Mouse (Mus musculus) macrophage (primary cell): ENCODE results near the gene Gm42669. TPM values are rescaled to one million over a fixed set of nuclear protein-coding genes. Genes with fewer than 3 reads are reported as not detected.

Source experiments
- H3K27ac ChIP-seq: fragments of 350-480 bp; formaldehyde crosslinking; 2 replicates; pipeline ENCODE4 v1.9.0; 2021
- H3K36me3 ChIP-seq: fragments of 350-480 bp; formaldehyde crosslinking; 2 replicates; pipeline ENCODE4 v1.9.0; 2021; ENCODE audit errors: inconsistent target
- H3K4me3 ChIP-seq: fragments of 350-480 bp; formaldehyde crosslinking; 2 replicates; pipeline ENCODE4 v1.9.0; 2021; ENCODE audit errors: inconsistent target
- H3K79me2 ChIP-seq: fragments of 350-480 bp; formaldehyde crosslinking; 2 replicates; pipeline ENCODE4 v1.9.0; 2021; ENCODE audit errors: inconsistent target
- WGBS: methylation state at CpG from one replicate; pipeline ENCODE4 v1.1.7; 2026; ENCODE audit warnings: inconsistent platforms; ENCODE audit not compliant: missing documents; 5-methylcytosine and 5-hydroxymethylcytosine counted together
- polyA plus RNA-seq: library from polyadenylated mRNA; stranded (reverse); fragments of 250-400 nt; gene quantifications from 3 replicates; pipeline ENCODE4 v1.2.4, GENCODE M21; 2018; ENCODE audit warnings: inconsistent platforms
- total RNA-seq, 78 experiments: library from RNA; depleted of rRNA; stranded (reverse); fragments of 250-400 nt; gene quantifications; 1 replicate in 9 of 78; 2 replicates in 24 of 78; 3 replicates in 43 of 78; 4 replicates in 2 of 78; pipeline ENCODE4 v1.2.4; 2018; ENCODE audit warnings: inconsistent platforms in 56 of 78

Gm42669 gene
- total RNA-seq (2018; cell fraction: chromatin; rRNA removed): 1 to 10 TPM in 5 of 26 experiments, under 1 TPM in 14, not detected in 7; 0.16 to 1.9 (median 0.50) TPM
- under 1 TPM in 9 of 26 experiments, not detected in 17; 0.03 to 0.18 (median 0.11) TPM for total RNA-seq (2018; cell fraction: cytosol; rRNA removed)
- total RNA-seq (2018; cell fraction: nucleus; rRNA removed): under 1 TPM in 11 of 26 experiments, not detected in 15; 0.17 to 0.44 (median 0.26) TPM
- polyA plus RNA-seq: 0.06 TPM in 1 of 3 replicates, not detected in the others

- H3K79me2 ChIP-seq: no peaks in the 10 kb centered on the region
- H3K36me3 ChIP-seq: no peaks in the 10 kb centered on the region
- 96% methylated on average over 4 of the region's 4 CpGs for WGBS
- no peak within 1 kb of the TSS for H3K27ac ChIP-seq
- no peak within 1 kb of the TSS for H3K4me3 ChIP-seq
These were observed at the start of gene Gm42669 for GRCm38 (mm10) chr5:107507321-107507720. TSS of gene Gm42669 (plus strand) at chr5:107507621.

GRCm38 (mm10) chr5:107462147-107463076 is 45.0 kb upstream of the Gm42669 start:
- 92% methylated on average over 4 of the region's 4 CpGs for WGBS
- Histone ChIP-seq H3K27ac (no peak overlapping the region), H3K36me3 (no peaks in the 10 kb centered on the region), H3K4me3 (no peak overlapping the region), H3K79me2 (no peaks in the 10 kb centered on the region)

- no peaks in the 10 kb centered on the region for H3K79me2 ChIP-seq
- H3K36me3 ChIP-seq: no peaks in the 10 kb centered on the region
- no peak overlapping the region for H3K4me3 ChIP-seq
- no peak overlapping the region for H3K27ac ChIP-seq
- WGBS: 91% methylated on average over 5 of the region's 5 CpGs
These were observed 40.9 kb upstream of the Gm42669 start for GRCm38 (mm10) chr5:107466501-107466900.

- WGBS: 84% methylated on average over 4 of the region's 4 CpGs
- Histone ChIP-seq H3K27ac (no peak overlapping the region), H3K4me3 (no peak overlapping the region), H3K36me3 (no peaks in the 10 kb centered on the region), H3K79me2 (no peaks in the 10 kb centered on the region)
These were observed 40.3 kb upstream of the Gm42669 start for GRCm38 (mm10) chr5:107467098-107467497.

- H3K27ac ChIP-seq: no peak overlapping the region
- WGBS: 90% methylated on average over 10 of the region's 10 CpGs
- no peaks in the 10 kb centered on the region for H3K36me3 ChIP-seq
- no peak overlapping the region for H3K4me3 ChIP-seq
- no peaks in the 10 kb centered on the region for H3K79me2 ChIP-seq
These were observed 36.7 kb upstream of the Gm42669 start for GRCm38 (mm10) chr5:107470600-107471329.

GRCm38 (mm10) chr5:107480194-107480593 is 27.2 kb upstream of the Gm42669 start:
- WGBS: 51% methylated on average over 2 of the region's 2 CpGs
- H3K79me2 ChIP-seq: no peaks in the 10 kb centered on the region
- H3K36me3 ChIP-seq: no peaks in the 10 kb centered on the region
- H3K4me3 ChIP-seq: no peak overlapping the region
- no peak overlapping the region for H3K27ac ChIP-seq

GRCm38 (mm10) chr5:107488996-107489395 is 18.4 kb upstream of the Gm42669 start:
- Histone ChIP-seq H3K4me3 (no peak overlapping the region), H3K36me3 (no peaks in the 10 kb centered on the region), H3K79me2 (no peaks in the 10 kb centered on the region), H3K27ac (no peak overlapping the region)
- WGBS: 89% methylated on average over 4 of the region's 4 CpGs

GRCm38 (mm10) chr5:107491036-107491435 is 16.4 kb upstream of the Gm42669 start:
- no peaks in the 10 kb centered on the region for H3K36me3 ChIP-seq
- H3K79me2 ChIP-seq: no peaks in the 10 kb centered on the region
- 93% methylated on average over 9 of the region's 9 CpGs for WGBS
- H3K4me3 ChIP-seq: no peak overlapping the region
- H3K27ac ChIP-seq: no peak overlapping the region

- 79% methylated on average over 2 of the region's 2 CpGs for WGBS
- Histone ChIP-seq H3K36me3 (no peaks in the 10 kb centered on the region), H3K4me3 (no peak overlapping the region), H3K79me2 (no peaks in the 10 kb centered on the region), H3K27ac (no peak overlapping the region)
These were observed 14.9 kb upstream of the Gm42669 start for GRCm38 (mm10) chr5:107492471-107492870.

GRCm38 (mm10) chr5:107494759-107495158 is 12.7 kb upstream of the Gm42669 start:
- Histone ChIP-seq H3K4me3 (no peak overlapping the region), H3K27ac (no peak overlapping the region), H3K79me2 (no peaks in the 10 kb centered on the region), H3K36me3 (no peaks in the 10 kb centered on the region)
- 98% methylated on average over 5 of the region's 5 CpGs for WGBS

GRCm38 (mm10) chr5:107496047-107496446 is 11.4 kb upstream of the Gm42669 start:
- no peak overlapping the region for H3K27ac ChIP-seq
- H3K4me3 ChIP-seq: no peak overlapping the region
- no peaks in the 10 kb centered on the region for H3K36me3 ChIP-seq
- 92% methylated on average over 2 of the region's 2 CpGs for WGBS
- H3K79me2 ChIP-seq: no peaks in the 10 kb centered on the region

GRCm38 (mm10) chr5:107497519-107498501 is 9.6 kb upstream of the Gm42669 start:
- Histone ChIP-seq H3K4me3 (no peak overlapping the region), H3K79me2 (no peaks in the 10 kb centered on the region)
- 75% methylated on average over 10 of the region's 10 CpGs for WGBS

GRCm38 (mm10) chr5:107498806-107499310 is 8.6 kb upstream of the Gm42669 start:
- Histone ChIP-seq H3K79me2 (no peaks in the 10 kb centered on the region), H3K27ac (no peak overlapping the region), H3K36me3 (no peaks in the 10 kb centered on the region), H3K4me3 (no peak overlapping the region)
- WGBS: 84% methylated on average over 5 of the region's 5 CpGs

More at GRCm38 (mm10) chr5:107497519-107498501, 9.6 kb upstream of the Gm42669 start:
- Histone ChIP-seq H3K27ac (no peak overlapping the region), H3K36me3 (no peaks in the 10 kb centered on the region)
